Mouse (Mus musculus) cerebellum, adult 9-10 months (tissue): ENCODE results near the gene Ank2.

ENCODE experiments used
- DNase-seq: peaks from one replicate; pipeline ENCODE4 v3.0.0; 2022

Ank2 gene

DNA sequence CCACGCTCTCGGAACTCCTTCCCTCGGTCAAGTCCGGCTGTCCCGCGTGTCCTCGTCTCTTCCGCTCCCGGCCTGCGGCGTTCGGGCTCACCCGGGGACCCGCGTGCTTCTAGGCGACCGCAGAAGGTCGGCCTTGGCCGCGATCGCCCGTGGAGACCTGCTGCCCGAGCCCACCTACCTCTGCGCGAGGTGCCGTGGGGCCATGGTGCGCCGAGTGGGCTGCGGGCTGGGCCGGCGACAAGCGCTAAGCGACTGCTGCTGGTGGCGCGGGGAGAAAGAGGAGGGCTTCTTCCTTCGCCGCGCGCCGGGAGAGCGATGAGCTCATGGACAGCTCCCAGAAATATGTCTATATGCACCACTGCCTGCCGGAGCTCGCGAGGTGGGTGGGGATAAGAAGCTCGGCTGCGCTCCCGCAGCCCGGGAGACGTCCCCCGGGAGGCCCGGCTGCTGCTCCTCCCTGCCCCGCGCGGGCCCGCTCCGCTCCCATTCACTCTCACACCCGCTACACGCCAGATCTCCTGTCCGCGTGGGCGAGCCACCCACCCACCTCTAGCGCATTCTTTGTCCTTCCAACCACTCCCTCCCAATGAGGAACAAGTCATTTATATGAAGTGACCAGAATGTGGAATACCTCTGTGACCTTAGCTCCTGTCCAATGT is at the start of gene Ank2:
Gene Ank2, minus strand, starts transcription at position 609 of the 659 bp plus-strand sequence.
- DNase-seq: no peak

DNA sequence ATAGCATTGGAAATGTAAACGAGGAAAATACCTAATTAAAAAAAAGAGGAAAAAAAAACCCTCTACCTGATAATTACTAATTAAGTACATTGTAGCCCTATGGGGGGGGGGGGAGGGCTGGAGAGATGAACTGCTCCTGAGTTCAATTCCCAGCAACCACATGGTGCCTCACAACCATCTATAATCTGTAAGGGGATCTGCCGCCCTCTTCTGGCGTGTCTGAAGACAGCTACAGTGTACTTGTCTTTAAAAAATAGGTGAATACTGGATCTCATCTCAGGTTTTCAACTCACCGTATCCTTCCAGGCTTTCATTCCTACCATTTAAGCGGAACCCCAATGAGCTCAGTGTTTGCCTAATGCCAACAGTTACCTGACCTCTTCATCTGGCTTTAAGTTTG is 48.7 kb upstream of the Ank2 start:
- peak; percentile 11 for DNase-seq

DNA sequence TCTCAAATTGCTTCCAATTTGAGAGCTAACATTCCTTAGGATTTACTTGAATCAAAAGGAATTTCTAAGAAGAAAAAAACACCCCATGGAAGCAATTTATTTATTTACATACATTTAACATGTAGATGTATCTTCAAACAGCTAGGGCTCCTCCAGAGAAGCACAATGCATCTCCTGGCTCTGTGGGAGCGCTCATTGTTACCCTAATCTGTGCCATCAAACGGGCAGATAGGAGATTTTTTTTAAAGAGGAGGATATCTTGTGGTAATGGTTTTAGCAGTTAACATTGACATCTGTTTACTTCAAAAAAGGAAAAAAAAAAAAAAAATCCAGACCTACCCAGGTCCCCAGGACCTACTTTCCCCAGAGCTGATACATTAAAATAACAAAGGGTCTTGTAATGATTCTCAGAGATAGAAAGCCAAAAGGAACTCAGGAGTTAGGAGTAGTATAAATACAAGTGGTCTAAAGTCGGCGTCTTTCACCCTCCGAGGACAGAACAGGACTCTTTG is 45.5 kb upstream of the Ank2 start:
- no peak for DNase-seq

DNA sequence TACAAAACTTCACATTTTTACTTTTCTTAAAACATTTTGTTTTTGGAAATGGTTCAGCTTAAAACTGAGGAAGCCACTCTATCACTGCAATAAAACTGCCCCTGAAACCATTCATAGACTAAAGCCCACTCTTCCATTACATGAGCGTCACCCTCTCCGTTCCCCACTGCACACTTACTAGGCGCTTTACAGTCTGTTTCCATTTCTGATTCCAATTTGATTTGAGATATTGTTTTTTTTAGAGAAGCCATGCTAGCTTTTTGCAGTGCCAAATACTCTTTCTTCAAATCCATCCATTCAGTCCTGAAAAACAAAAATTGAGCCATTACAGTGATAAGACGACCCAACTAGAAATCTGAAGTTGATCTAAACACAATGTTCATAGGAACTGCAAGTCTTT is 44.8 kb upstream of the Ank2 start:
- no peak for DNase-seq

DNA sequence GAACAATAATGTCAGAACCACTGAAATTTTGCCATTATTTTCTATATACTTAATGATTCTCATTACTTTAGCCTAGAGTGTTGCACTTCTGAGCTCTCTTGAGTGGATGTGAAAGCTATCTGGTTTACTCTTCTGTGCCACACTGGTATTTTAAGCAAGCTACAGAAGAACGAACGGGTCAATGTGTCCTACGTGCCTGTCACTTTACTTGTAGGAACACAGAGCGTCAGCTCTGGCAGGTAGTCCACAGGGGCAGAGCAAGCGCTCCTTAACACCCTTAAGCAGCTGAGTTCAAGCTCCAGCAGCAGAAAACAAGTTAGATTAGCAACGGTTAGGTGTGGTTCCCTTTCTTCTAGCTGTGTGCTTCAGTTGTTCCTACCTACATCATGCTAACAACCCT is 40.0 kb upstream of the Ank2 start:
- DNase-seq: no peak

DNA sequence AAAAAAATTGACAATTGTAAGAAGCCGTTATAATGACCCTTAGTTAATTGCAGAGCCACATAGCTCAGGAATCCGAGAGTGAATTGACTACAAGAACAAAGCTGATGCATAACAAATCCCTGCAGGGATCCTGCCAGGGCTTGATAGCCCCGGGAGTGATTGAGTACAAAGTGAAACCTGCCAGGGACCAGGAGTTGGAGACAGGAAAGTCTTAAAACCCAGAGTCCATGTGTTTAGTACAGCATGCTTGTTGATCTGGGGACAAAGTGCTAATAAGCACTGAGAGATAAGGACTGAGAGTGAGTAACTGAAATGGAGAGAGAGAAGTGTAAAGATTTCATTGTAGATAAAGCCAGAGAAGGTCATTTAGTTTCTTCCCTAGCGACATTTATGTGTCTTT is 31.1 kb upstream of the Ank2 start:
- DNase-seq: no peak

DNA sequence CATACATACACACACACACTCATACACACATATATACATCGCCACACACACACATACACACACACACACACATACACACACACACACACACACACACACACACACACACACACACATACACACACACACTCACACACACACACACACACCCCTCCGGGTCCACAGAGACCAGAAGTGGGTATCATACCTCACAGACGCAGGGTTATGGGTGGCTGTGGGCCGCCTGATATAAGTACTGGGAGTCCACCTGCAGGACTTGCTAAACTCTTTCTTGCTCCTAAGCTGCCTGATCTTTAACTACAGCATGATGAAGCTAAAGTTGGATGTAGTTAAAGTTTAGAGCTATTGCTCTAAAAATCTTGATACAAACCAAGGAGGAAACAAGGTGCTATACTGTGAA is 30.7 kb upstream of the Ank2 start:
- DNase-seq: no peak

DNA sequence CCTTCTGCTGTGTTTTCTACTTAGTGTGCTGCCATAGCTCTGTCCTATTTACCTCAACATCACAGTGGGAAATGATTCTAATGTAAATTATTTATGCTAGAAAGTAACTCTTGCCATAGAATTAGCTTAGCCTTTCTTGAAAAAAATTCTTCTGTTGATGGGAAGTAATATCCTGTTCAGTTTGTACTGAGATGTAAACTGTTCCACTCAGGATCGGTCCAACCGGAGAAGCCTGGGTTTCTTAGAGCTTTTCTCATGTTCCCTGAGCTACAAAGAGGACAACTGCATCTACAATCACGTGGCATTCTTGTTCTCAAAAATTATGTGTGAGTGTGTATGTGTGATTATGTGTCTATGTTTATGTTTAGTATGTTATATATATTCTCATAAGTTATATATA is 30.1 kb upstream of the Ank2 start:
- DNase-seq: no peak

DNA sequence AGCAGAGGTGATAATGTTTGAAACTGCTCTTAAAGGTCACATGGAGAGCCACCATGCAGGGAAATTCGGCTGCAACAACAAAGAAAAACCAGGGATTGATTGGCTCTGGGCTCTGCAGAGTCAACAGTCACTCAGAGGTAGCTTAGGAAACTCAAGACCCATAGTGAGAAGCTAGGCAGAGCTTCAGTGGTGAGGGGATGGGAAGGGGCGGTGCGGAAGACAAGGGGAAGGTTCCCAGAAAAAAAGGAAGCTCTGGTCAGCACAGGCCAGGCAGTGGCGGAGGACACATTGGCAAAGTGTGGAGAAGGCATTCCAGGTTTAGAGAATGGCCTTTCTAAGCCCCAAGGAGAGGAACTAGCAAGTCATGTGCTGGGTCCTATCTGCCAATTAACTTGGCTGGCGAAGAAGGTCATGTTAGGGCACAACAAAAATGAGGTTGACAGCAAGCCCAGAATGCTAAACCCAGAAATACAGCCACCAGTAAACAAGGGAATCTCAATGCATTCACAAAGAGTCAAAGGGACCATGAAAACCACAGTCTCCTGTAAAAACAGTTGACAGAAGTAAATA is 28.4 kb upstream of the Ank2 start:
- peak; percentile 38 for DNase-seq

DNA sequence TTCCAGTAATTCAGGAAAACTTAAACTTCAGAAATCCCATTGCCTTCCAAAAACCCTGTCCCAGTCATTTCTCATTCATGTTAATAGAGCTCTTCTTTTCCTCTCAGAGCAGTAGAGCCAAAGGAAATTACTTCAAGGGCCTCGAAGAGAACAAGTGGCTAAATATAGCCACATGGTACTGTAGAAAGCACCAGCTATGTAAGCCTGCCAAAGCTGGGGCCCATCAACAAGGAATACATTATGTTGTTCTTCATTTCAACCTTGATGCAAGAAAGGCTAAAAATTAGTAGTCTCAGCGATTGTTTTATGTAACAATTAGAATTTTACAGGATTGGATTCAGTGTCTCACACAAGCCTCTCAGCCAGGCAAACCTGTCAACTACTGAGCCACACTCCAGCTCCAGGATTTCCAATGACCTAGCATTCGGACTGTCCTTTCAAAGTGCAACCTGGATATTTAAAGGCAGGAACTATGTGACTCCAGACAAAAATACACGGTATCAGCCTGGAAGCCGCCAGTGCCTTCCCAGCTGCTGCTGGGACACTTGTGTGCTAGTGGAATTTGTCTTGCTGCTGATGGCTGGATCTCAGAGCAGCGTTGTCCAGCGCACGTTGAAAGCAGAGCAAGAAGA is 26.2 kb upstream of the Ank2 start:
- DNase-seq: no peak

DNA sequence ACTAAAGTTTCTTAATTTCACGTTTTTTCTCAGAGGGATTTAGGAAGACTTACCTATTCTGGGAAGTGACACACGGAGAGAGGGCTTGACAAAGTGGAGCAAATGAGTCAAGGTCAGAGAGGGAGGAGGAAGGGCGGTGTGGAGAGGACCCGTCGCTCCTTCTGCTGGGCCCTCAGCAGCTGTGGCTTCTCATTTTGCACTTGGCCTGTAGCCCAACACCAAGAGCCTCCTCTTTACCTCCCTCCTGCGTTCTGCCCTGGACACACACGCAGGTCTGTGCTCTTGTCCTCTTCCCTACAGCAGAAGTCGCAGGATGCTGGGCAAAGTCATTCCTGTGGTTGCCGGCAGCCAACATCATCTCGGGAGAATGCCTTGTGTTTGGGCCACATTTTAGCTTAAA is 22.0 kb upstream of the Ank2 start:
- DNase-seq: no peak

DNA sequence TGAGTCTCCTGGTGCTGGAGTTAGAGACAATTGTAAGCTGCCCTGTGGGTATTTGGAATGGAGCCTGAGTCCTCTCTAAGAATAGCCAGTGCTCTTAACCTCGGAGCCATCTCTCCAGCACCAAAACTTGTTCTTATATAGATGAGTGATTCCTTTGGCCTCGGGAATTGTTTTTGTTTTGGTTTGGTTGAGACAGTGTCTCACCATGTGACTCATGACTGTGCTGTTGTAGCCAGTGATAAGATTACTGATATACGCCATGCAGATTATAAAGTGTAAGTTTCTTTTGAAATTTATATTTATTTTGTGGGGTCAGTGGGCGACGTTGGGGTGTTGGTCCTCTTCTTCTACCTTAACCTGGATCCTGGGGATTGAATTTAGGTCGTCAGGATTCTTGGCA is 21.1 kb upstream of the Ank2 start:
- DNase-seq: no peak

DNA sequence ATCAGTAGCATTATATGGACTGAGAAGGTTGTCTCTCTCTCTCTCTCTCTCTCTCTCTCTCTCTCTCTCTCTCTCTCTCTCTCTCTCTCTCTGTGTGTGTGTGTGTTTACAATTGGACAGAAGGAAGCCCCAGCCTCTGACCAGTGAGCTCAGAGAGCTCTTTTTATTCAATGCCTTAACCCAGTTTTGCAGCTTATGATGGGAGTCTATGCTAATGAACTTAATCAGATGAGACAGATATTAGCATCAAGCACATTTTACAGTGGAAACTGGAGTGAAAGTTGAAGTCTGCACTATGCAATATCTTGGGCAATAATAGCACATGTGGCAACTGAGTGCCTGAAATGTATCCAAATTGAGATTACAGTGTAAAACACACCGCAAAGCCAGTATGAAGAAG is 16.1 kb upstream of the Ank2 start:
- no peak for DNase-seq

DNA sequence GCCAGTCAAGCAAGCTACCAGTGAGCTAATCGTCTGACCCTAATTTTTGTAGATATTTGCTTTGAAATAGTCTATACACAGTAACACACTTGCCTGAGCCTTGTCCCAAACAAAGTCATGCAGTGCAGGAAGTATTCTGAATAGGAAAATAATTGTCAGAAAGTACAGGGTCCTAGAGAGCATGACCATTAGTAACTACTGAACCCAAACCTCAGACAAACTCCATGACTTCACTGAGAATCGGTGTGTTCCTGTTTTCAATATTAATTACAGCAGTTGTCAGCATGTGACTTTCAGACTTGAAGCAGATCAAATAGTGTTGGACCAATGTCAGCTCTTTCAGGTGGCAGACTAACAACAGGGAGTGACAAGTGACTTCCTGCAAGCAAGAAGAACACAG is 14.5 kb upstream of the Ank2 start:
- no peak for DNase-seq

DNA sequence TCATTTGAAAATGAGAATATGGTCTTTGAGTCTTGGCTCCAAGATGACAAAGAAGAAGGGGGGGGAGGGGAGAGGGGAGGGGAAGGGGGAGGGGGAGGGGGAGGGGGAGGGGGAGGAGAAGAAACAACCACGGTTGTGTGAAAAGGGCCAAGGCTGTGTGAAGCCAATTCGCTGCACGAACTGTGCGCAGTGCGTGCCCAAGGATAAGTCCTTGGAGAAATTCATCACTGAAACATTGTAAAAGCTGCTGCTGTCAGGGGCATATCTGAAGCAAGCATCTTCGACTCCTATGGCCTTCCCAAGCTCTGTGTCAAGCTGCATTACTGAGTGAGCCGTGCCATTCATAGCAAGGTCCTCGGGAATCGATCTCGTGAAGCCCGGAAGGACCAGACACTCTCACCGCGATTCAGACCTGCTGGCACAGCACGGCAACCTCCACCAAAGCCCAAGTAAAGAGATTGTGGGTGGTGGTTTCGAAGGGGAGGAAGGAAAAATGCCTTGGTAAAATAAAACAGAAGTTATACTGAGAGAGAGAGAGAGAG is 13.7 kb upstream of the Ank2 start:
- DNase-seq: no peak

DNA sequence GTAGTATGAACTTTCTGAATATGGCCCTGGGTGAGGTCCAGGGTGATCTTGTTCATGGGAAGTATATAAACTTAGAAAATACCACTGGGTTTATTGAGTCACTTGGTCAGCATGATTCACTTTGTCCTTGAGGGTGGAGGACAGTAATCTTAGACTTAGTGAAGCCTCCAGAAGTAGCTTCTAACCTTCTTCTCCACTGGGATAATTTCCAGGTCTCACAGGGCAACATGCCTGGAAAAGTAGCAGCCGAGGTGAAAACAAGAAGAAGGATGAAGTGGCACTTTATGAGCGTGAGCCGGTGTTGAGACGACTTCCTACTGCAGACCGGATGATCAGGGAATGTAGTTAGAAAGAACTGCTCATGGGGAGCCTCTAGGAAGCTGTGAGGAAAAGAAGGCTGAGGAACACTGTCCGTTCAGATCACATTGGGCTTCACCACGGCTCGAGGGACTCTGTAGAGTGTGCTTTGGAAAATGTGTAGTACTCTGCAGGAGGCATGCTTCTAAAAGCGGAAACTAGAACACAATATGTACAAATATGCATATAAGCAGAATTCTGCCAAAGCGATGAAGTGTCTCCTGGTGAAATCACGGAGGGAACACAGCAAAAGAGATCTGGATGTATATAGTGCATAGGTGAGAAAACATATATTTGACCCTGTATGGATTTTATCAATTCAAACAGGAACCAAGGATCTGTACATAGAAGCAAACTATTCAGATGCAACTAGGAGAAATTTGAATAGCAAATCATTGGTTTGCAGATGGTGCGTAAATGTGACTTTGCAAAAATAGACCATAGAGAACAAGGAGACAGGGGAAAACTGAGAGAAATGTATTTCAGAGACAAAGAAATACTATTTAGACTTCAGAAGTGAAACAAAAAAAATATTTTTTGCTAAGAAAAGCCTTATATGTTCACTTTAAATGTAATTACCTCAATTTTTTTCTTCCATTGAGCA is 12.9 kb upstream of the Ank2 start:
- no peak for DNase-seq

DNA sequence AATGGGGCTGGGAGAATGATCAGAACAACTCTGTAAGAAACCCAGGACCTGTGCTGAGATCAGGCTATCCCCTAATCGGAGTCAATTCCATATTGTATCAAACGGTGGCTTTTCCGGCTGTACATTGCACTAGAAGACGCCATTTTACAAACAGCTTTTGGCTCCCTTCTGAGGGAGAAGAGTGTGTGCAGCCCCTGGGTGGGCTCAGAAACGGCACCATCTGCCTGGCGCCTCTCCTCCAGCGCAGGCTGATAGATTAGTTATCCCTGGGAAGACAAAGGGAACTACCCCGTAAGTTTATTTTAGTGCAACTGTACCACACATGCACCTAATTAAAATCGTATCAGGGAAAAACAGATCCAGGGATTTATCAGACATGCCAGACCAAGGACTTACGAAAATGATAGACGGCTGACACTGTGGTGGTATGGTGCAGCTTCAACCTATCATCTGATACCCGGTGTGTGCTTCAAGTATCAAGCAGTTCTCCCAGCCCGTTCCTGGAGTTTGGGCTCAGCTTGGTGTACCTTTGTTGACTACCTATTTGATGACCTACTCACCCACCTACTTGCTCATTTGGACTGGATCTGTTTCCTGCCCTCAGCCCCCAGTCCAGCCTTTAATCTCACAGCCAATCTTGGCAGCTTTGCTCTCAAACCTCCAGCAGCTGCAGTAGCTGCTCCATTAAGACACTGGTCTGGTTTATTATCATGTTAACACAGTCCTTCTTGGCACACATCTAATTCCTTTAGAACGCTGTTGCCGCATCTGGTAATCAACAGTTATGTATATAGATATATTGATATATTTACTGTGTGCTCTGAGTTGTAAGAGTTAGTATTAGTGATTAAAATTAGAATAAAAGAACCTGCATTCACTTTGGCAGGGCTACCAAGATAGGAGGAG is 9.0 kb upstream of the Ank2 start:
- DNase-seq: no peak

DNA sequence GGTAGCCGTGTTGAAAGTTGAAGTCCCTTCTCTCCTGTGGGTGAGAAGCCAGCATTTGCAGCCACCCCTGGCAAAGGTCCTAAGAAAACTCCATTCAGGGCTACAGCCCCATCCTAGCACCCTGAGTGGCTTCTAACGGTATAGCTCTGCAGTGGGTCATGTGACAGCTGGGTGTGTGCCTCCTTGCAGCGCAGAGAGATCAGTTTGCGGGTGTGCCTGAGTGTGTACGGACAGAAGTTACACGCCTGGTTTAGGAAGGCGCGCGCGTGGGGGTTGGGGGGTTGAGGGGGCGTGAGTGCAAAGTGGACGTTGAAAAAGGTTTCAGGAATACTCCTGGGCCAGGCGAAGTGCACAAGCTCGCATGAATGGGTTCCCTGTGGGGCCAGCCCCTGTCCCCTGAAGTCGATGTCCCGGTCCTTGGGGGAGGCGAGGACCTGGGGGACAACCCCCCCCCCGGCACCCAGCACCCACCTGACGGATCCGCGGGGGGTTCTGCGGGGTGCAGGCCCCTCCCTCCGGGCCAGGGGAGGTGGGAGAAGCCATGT is 881 bp downstream of the Ank2 start:
- peak; percentile 41 for DNase-seq

DNA sequence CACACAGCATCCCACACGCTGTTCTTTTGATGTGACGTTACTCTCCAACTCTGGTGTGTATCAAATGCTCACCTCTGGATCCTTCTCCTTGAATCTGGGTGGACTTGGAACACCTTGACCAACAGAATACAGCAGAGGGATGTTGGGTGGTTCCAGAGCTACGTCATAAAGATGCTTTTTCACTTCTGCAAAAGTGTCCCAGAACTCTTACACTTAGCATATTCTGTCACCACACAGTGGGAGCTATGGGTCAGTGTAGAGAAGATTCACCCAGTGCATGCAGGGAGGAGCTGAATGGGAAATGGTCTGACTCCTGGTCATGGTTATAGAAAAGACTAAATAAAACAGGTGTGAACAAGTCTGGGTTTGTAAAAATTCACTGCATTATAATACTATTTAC is 6.5 kb downstream of the Ank2 start:
- DNase-seq: no peak

DNA sequence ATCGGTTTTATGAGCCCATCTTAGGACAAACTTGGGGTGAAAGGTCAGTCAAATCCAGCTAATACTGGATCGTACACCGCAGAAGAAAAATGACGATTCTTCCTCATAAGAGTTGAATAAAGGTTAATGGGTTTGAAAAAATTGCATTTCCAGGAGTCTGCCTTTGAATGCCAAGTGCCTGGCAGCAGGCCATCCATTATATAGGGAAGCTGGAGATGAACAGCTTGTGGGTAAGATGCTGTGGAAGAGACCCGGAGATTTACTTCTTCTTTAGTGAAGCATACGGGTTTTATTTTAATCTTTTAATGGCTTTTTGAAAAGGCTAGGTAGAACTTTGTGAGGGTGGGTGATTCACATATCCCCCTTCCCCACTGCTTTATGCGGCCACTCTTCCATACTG is 11.8 kb downstream of the Ank2 start:
- no peak for DNase-seq

DNA sequence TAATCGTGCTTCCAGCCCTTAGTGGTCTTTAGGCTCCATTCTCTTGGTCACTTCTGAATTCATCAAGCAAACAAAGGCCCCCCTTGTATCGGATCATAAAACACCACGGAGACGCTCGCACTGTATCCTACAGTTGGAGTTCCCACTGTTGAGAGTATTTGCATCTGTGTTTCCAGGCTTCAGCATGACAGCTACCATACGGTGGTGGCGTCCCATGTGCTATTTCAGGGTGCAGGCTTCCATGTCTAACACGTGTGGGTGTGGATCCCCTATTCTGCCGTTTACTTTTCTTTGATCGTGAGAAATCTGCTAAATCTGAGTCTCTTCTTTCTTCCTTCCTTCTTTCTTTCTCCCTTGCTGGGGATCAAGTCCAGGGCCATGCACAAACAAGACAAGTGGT is 14.0 kb downstream of the Ank2 start:
- DNase-seq: no peak

DNA sequence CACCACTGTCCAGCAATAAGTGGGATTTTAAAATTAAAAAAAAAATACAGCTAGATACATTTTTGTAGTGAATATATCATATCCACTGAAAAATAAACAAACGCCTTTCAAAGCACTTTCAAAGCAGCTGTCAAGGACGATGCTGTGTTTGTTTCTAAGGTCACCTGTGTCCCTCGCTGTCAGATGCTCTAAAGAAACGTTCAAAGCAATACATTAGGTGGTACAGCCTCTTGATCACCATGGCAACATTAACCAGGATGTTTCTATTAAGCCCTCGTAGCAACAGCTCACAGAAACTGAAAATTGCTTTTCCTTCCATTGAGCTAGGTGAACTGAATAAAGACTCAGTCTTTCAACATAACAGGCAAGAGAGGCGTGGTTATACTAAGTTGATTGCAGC is 17.5 kb downstream of the Ank2 start:
- no peak for DNase-seq
